Mouse (Mus musculus): ENCODE data around the gene Slc1a5. TPM values are rescaled to one million over a fixed set of nuclear protein-coding genes. Genes with fewer than 3 reads are reported as not detected.

Gene Slc1a5
- 46.9 and 48.6 TPM in 2 replicates for polyA plus RNA-seq (2015; fragmentation: Nextera tagmentation; extraction: Ambion mirVana)

GRCm38 (mm10) chr7:16780825-16781554 is at the start of gene Slc1a5:
Gene Slc1a5 (plus strand): TSS chr7:16781340.
- H3K9ac ChIP-seq: peak within 1 kb of the TSS; percentile 74
- WGBS: 3% methylated on average over 34 of the region's 34 CpGs

GRCm38 (mm10) chr7:16731893-16732422 is 49.2 kb upstream of the Slc1a5 start:
- no peak for ATAC-seq (replicated peaks; ENCODE audit: low FRiP score)
- Histone ChIP-seq H3K4me1 (peaks cover 28% of the 10 kb centered on the region), H3K36me3 (no peaks in the 10 kb centered on the region), H3K27me3 (no peaks in the 10 kb centered on the region), H3K4me3 (replicated peaks) (no peak overlapping the region), H3K27ac (peak overlapping the region; percentile 66), H3K9ac (no peak overlapping the region), H3K4me2 (no peak overlapping the region), H3K9me3 (replicated peaks) (no peaks in the 10 kb centered on the region)
- WGBS: 14% methylated on average over 7 of the region's 7 CpGs

More at GRCm38 (mm10) chr7:16780825-16781554, at the start of gene Slc1a5:
- Histone ChIP-seq H3K27me3 (no peaks in the 10 kb centered on the region), H3K4me2 (peak within 1 kb of the TSS; percentile 99), H3K36me3 (no peaks in the 10 kb centered on the region), H3K4me1 (peaks cover 47% of the 10 kb centered on the region), H3K4me3 (replicated peaks) (peak within 1 kb of the TSS; percentile 76), H3K27ac (peak within 1 kb of the TSS; percentile 85), H3K9me3 (replicated peaks) (no peaks in the 10 kb centered on the region)
- peak; percentile 79 for ATAC-seq (replicated peaks; ENCODE audit: low FRiP score)

DNA sequence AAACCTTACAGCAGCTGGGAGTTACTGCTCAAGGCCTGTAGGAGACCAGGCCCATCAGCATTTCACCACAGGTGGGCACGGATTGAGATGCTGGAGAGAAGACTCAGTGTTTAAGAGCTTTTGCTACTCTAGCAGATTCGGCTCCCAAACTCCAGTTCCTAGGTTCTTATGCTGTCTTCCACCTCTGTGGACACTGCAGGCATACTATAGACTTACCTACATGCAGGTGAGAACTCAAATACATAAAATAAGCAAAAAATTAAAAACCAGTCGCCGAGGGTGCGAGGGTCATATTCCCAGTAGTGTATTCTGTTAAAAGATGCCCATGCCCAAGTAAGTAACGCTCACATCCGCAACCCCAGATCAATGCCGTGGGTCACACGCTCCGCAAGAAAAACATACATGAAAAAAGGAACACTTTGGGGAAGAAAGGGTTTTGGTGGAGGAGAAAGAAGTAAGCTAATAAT is 43.5 kb upstream of the Slc1a5 start:
- Histone ChIP-seq H3K36me3 (peaks cover 3% of the 10 kb centered on the region; the same call in 1 of the 2 replicates), H3K4me3 (replicated peaks) (peak overlapping the region; percentile 64), H3K27me3 (no peaks in the 10 kb centered on the region), H3K27ac (no peak overlapping the region), H3K4me2 (peak overlapping the region; percentile 80), H3K9me3 (replicated peaks) (no peaks in the 10 kb centered on the region), H3K9ac (no peak overlapping the region), H3K4me1 (peaks cover 25% of the 10 kb centered on the region)
- ATAC-seq (replicated peaks; ENCODE audit: low FRiP score): peak; percentile 8; the same call in 1 of the 2 replicates
- 41% methylated on average over 10 of the region's 10 CpGs for WGBS

GRCm38 (mm10) chr7:16738073-16738696 is 43.0 kb upstream of the Slc1a5 start, which contains the start of gene Ap2s1:
Gene Ap2s1 (plus strand): TSS chr7:16738410.
- Histone ChIP-seq H3K36me3 (peaks cover 9% of the 10 kb centered on the region), H3K9me3 (replicated peaks) (no peaks in the 10 kb centered on the region), H3K9ac (peak within 1 kb of the TSS; percentile 72), H3K4me1 (peaks cover 25% of the 10 kb centered on the region), H3K4me3 (replicated peaks) (peak within 1 kb of the TSS; percentile 64), H3K27ac (peak within 1 kb of the TSS; percentile 38), H3K4me2 (peak within 1 kb of the TSS; percentile 80), H3K27me3 (no peaks in the 10 kb centered on the region)
- ATAC-seq (replicated peaks; ENCODE audit: low FRiP score): peak; percentile 97
- under 1% methylated on average over 34 of the region's 34 CpGs for WGBS

- WGBS: 49% methylated on average over 10 of the region's 10 CpGs
- ATAC-seq (replicated peaks; ENCODE audit: low FRiP score): no peak
- Histone ChIP-seq H3K4me3 (replicated peaks) (peak overlapping the region; percentile 64), H3K36me3 (peaks cover 18% of the 10 kb centered on the region), H3K4me2 (peak overlapping the region; percentile 80), H3K9ac (peak overlapping the region; percentile 72), H3K4me1 (peaks cover 25% of the 10 kb centered on the region), H3K27ac (peak overlapping the region; percentile 38; the same call in 1 of the 2 replicates), H3K27me3 (no peaks in the 10 kb centered on the region), H3K9me3 (replicated peaks) (no peaks in the 10 kb centered on the region)
These were observed 42.0 kb upstream of the Slc1a5 start for GRCm38 (mm10) chr7:16739056-16739604.

- ATAC-seq (replicated peaks; ENCODE audit: low FRiP score): no peak
- no peak overlapping the region for H3K9ac ChIP-seq
- WGBS: 87% methylated on average over 4 of the region's 4 CpGs
- H3K4me1 ChIP-seq: peaks cover 3% of the 10 kb centered on the region; the same call in 1 of the 2 replicates
- no peak overlapping the region for H3K4me2 ChIP-seq
- H3K9me3 ChIP-seq (replicated peaks): no peaks in the 10 kb centered on the region
- H3K27me3 ChIP-seq: no peaks in the 10 kb centered on the region
- H3K27ac ChIP-seq: no peak overlapping the region
- H3K4me3 ChIP-seq (replicated peaks): no peak overlapping the region
- H3K36me3 ChIP-seq: peaks cover 71% of the 10 kb centered on the region
These were observed 35.8 kb upstream of the Slc1a5 start for GRCm38 (mm10) chr7:16745373-16745772.

DNA sequence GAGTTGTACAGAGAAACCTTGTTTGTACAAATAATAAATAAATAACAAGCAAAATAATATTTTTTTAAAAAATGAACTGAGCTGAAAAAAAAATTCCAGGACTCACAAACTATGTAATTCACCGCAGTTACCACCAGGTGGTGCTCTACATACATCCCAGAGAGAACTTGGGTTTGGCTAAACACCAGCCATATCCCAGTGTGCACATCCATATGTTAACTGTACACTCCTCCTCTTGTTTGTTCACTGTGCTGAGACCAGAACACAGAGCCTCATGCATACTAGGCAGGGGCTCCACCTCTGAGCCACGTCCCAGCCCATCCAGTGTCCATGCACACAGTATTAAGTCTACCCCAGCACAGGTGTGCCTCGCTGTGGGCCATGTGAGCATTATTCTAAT is 35.0 kb upstream of the Slc1a5 start:
- peaks cover 71% of the 10 kb centered on the region for H3K36me3 ChIP-seq
- peak; percentile 44; the same call in 1 of the 2 replicates for ATAC-seq (replicated peaks; ENCODE audit: low FRiP score)
- no peak overlapping the region for H3K9ac ChIP-seq

GRCm38 (mm10) chr7:16747656-16748055 is 33.5 kb upstream of the Slc1a5 start:
- Histone ChIP-seq H3K36me3 (peaks cover 67% of the 10 kb centered on the region), H3K4me1 (no peaks in the 10 kb centered on the region), H3K27me3 (no peaks in the 10 kb centered on the region), H3K27ac (no peak overlapping the region), H3K4me3 (replicated peaks) (no peak overlapping the region), H3K9ac (no peak overlapping the region), H3K9me3 (replicated peaks) (no peaks in the 10 kb centered on the region), H3K4me2 (no peak overlapping the region)
- WGBS: 90% methylated on average over 6 of the region's 6 CpGs
- ATAC-seq (replicated peaks; ENCODE audit: low FRiP score): no peak

More for the DNA sequence above, 35.0 kb upstream of the Slc1a5 start:
- no peaks in the 10 kb centered on the region for H3K9me3 ChIP-seq (replicated peaks)
- no peak overlapping the region for H3K4me2 ChIP-seq
- H3K27me3 ChIP-seq: no peaks in the 10 kb centered on the region
- 63% methylated on average over 3 of the region's 3 CpGs for WGBS
- no peak overlapping the region for H3K27ac ChIP-seq
- H3K4me3 ChIP-seq (replicated peaks): no peak overlapping the region
- H3K4me1 ChIP-seq: no peaks in the 10 kb centered on the region

DNA sequence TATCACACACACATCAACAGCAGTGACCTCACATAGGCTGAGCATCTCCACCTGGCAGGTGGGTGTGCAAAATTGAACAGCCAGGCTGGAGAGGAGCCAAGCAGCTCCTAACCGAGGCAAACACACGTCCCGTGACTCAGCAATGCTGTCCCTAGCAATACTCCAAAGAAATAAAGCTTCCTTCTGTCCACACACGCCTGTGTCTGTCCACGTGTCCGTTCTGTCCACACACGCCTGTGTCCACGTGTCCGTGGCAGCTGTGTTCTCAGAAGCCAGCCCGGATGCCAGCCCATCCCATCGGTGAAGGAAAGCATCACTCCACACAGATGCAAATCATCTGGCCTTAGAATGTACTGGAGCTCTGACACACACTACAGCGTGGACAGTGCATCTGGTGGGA is 29.1 kb upstream of the Slc1a5 start:
- H3K4me1 ChIP-seq: 0 out of 2 replicates have a peak, but pooled peaks cover 3% of the 10 kb centered on the region
- peaks cover 30% of the 10 kb centered on the region for H3K36me3 ChIP-seq
- no peaks in the 10 kb centered on the region for H3K9me3 ChIP-seq (replicated peaks)
- WGBS: 90% methylated on average over 12 of the region's 12 CpGs
- no peak overlapping the region for H3K4me2 ChIP-seq
- no peak overlapping the region for H3K27ac ChIP-seq
- H3K9ac ChIP-seq: no peak overlapping the region
- no peak for ATAC-seq (replicated peaks; ENCODE audit: low FRiP score)
- no peaks in the 10 kb centered on the region for H3K27me3 ChIP-seq
- H3K4me3 ChIP-seq (replicated peaks): no peak overlapping the region

- H3K4me1 ChIP-seq: peaks cover 15% of the 10 kb centered on the region
- no peak for ATAC-seq (replicated peaks; ENCODE audit: low FRiP score)
- H3K4me2 ChIP-seq: no peak overlapping the region
- no peak overlapping the region for H3K9ac ChIP-seq
- H3K4me3 ChIP-seq (replicated peaks): no peak overlapping the region
- no peaks in the 10 kb centered on the region for H3K9me3 ChIP-seq (replicated peaks)
- no peaks in the 10 kb centered on the region for H3K27me3 ChIP-seq
- H3K36me3 ChIP-seq: no peaks in the 10 kb centered on the region
- H3K27ac ChIP-seq: peak overlapping the region; percentile 24; the same call in 1 of the 2 replicates
- WGBS: 71% methylated on average over 17 of the region's 17 CpGs
These were observed 25.6 kb upstream of the Slc1a5 start for GRCm38 (mm10) chr7:16755362-16756017.

DNA sequence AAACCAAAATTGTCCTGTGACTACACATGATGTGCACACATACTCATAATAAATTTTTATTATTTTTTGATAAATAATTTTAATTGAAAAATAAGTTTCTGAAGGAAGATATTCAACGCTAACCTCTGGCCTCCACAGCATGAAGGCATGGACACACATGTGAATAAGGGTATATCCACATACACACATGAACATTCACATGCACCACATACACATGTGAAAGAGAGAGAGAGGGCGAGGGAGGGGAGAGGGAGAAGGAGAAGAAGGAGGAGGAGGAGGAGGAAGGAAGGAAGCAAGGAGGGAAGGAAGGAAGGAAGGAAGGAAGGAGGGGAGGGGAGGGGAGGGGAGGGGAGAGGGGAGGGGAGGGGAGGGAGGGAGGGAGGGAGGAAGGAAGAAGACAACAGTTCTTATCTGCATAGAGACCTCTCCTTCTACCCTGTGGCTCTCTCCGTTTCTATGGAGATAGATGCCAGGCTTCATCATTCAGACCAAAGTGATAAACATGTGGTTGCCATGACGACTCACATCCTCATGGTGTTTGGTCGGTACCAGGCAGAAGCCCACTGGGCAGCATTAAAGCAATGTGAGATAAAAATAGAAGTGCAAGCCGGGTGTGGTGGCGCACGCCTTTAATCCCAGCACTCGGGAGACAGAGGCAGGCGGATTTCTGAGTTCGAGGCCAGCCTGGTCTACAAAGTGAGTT is 22.1 kb upstream of the Slc1a5 start:
- Histone ChIP-seq H3K4me2 (no peak overlapping the region), H3K27ac (no peak overlapping the region), H3K4me1 (peaks cover 25% of the 10 kb centered on the region), H3K27me3 (no peaks in the 10 kb centered on the region), H3K9me3 (replicated peaks) (no peaks in the 10 kb centered on the region), H3K36me3 (no peaks in the 10 kb centered on the region), H3K4me3 (replicated peaks) (no peak overlapping the region), H3K9ac (no peak overlapping the region)
- 74% methylated on average over 10 of the region's 11 CpGs for WGBS
- no peak for ATAC-seq (replicated peaks; ENCODE audit: low FRiP score)
